Mouse (Mus musculus) liver, adult 2 months (tissue): ENCODE measurements around the gene Megf11. TPM values are rescaled to one million over a fixed set of nuclear protein-coding genes. Genes with fewer than 3 reads are reported as not detected.

Experiments used
- DNase-seq: peaks from one replicate; pipeline ENCODE4 v3.0.0-alpha.2; 2011; ENCODE audit warnings: low read depth, low spot score; ENCODE audit errors: extremely low read depth
- H3K27ac ChIP-seq: fragments of 200-500 bp; replicated peaks from 2 replicates; pipeline ENCODE4 v1.5.1; 2012; ENCODE audit warnings: low read depth, mild to moderate bottlenecking, control low read depth, inconsistent platforms, low read length; ENCODE audit not compliant: insufficient read depth
- H3K27me3 ChIP-seq: fragments of 200-500 bp; 2 replicates; pipeline ENCODE4 v1.6.1; 2012; ENCODE audit warnings: mild to moderate bottlenecking, moderate library complexity, low read length, inconsistent platforms; ENCODE audit not compliant: control insufficient read depth, insufficient read depth
- H3K36me3 ChIP-seq: fragments of 200-500 bp; 2 replicates; pipeline ENCODE4 v1.6.1; 2012; ENCODE audit warnings: low read length, inconsistent platforms; ENCODE audit not compliant: control insufficient read depth, insufficient read depth
- H3K4me1 ChIP-seq: fragments of 200-500 bp; 2 replicates; pipeline ENCODE4 v1.6.1; 2011; ENCODE audit warnings: low read length; ENCODE audit not compliant: control insufficient read depth, insufficient read depth
- H3K4me3 ChIP-seq: fragments of 200-500 bp; 2 replicates; pipeline ENCODE4 v1.5.1; 2011; ENCODE audit warnings: low read depth, mild to moderate bottlenecking, control low read depth, low read length, moderate library complexity; ENCODE audit not compliant: insufficient read depth
- H3K79me2 ChIP-seq: fragments of 200-500 bp; 2 replicates; pipeline ENCODE4 v1.6.1; 2012; ENCODE audit warnings: inconsistent platforms, mild to moderate bottlenecking, low read length, moderate library complexity; ENCODE audit not compliant: control insufficient read depth, insufficient read depth
- H3K9ac ChIP-seq: fragments of 200-500 bp; 2 replicates; pipeline ENCODE4 v1.6.1; 2012; ENCODE audit warnings: low read depth, mild to moderate bottlenecking, control low read depth, inconsistent platforms, low read length
- CTCF ChIP-seq: fragments of 200-500 bp; IDR thresholded peaks from 2 replicates; pipeline ENCODE4 v1.5.1; 2011; ENCODE audit warnings: low read depth, low read length, control low read depth
- POLR2A ChIP-seq: fragments of 200-500 bp; IDR thresholded peaks from 2 replicates; pipeline ENCODE4 v1.6.1; 2011; ENCODE audit warnings: low read length, control low read depth; ENCODE audit not compliant: insufficient read depth; ENCODE audit errors: extremely low read depth
- WGBS: fragments of 180-500 bp; shearing (Covaris S2); methylation state at CpG from one replicate; pipeline ENCODE4 v1.1.7; 2018; 5-methylcytosine and 5-hydroxymethylcytosine counted together
- polyA plus RNA-seq: library from polyadenylated mRNA; depleted of rRNA; stranded (reverse); fragments of >200 nt; gene quantifications from 2 replicates; pipeline ENCODE4 v1.2.3, GENCODE M21; 2012
- total RNA-seq: library from RNA; depleted of rRNA; stranded (reverse); fragments of >200 nt; gene quantifications from 2 replicates; pipeline ENCODE4 v1.2.3, GENCODE M21; 2014

The Megf11 gene
- total and polyA plus RNA-seq, 2 experiments = 0.09 to 0.13 TPM

DNA sequence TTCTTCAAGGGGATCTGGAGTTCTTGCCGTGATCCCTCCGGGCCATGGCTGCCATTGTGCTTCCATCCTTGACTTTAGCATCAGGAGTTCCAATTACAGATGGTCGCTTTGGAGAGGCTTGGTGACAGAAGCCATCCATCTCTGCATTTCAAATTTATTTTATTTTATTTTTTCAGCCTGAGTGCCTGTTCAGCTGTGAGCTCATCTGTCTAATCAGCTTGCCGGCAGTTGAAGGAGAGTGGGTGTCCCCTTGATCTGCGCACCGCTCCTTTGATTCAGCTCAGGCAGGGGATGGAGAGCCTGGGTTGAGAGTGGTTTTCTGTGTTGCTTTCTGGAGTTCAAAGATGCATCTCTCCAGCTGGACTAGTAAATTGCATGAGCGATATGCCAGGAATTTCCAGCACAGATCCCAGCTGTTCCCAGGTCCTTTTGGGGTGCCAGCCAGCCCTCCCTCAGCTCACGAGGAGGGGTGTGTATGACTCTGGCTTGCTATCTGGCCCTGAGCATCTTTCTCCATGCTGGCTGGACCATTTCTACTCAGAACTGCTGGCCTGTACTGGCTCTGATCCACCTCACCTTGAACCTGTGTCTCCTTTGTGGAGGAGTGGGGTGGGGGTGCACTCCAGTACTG, 36.7 kb downstream of the Megf11 start:
- 86% methylated on average over 8 of the region's 8 CpGs for WGBS
- DNase-seq = no peak
- no peaks in the 10 kb centered on the region for H3K79me2 ChIP-seq
- H3K4me1 ChIP-seq = no peaks in the 10 kb centered on the region
- H3K27me3 ChIP-seq = no peaks in the 10 kb centered on the region
- H3K4me3 ChIP-seq = no peak overlapping the region
- no peak overlapping the region for H3K9ac ChIP-seq
- H3K27ac ChIP-seq = no peak overlapping the region
- H3K36me3 ChIP-seq = no peaks in the 10 kb centered on the region
- TF ChIP-seq POLR2A (no peak), CTCF (no peak)

GRCm38 (mm10) chr9:64423912-64424311, 38.5 kb downstream of the Megf11 start:
- Histone ChIP-seq H3K36me3 (no peaks in the 10 kb centered on the region), H3K27ac (no peak overlapping the region), H3K4me3 (no peak overlapping the region), H3K27me3 (no peaks in the 10 kb centered on the region), H3K4me1 (no peaks in the 10 kb centered on the region), H3K79me2 (no peaks in the 10 kb centered on the region), H3K9ac (no peak overlapping the region)
- no peak for DNase-seq
- WGBS = 91% methylated on average over 1 of the region's 1 CpGs
- TF ChIP-seq POLR2A (no peak), CTCF (no peak)

- Histone ChIP-seq H3K27ac (no peak overlapping the region), H3K27me3 (no peaks in the 10 kb centered on the region), H3K79me2 (no peaks in the 10 kb centered on the region), H3K36me3 (no peaks in the 10 kb centered on the region), H3K4me3 (no peak overlapping the region), H3K9ac (no peak overlapping the region), H3K4me1 (peaks cover 2% of the 10 kb centered on the region)
- no peak for DNase-seq
- WGBS = 78% methylated on average over 2 of the region's 2 CpGs
- no peak for TF ChIP-seq POLR2A
- TF ChIP-seq CTCF = no peak
Measured at GRCm38 (mm10) chr9:64436121-64436520, 50.7 kb downstream of the Megf11 start.

DNA sequence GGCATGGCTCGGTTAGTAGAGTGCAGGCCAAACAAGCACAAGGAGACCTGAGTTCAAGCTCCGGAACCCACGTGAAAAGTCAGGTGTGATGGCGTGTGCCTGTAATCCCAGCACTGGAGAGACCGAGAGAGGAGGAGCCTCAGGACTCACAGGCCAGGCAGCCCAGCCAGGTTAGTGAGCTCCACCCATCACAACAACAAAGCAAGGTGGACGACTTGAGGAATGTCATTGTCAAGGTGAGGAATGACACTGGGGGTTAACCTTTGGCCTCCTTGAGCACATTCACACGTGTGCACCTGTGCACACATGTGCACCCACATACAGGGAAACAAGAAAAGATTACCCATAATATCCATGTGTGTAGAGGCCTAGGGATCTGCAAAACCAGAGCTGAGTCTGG, 54.7 kb downstream of the Megf11 start:
- H3K27ac ChIP-seq = no peak overlapping the region
- no peak for TF ChIP-seq CTCF
- no peak for TF ChIP-seq POLR2A
- H3K27me3 ChIP-seq = no peaks in the 10 kb centered on the region
- H3K4me3 ChIP-seq = no peak overlapping the region
- H3K36me3 ChIP-seq = no peaks in the 10 kb centered on the region
- no peaks in the 10 kb centered on the region for H3K79me2 ChIP-seq
- DNase-seq = no peak
- H3K4me1 ChIP-seq = peaks cover 2% of the 10 kb centered on the region
- WGBS = 87% methylated on average over 7 of the region's 7 CpGs
- no peak overlapping the region for H3K9ac ChIP-seq

- DNase-seq = no peak
- Histone ChIP-seq H3K79me2 (no peaks in the 10 kb centered on the region), H3K27me3 (no peaks in the 10 kb centered on the region), H3K4me1 (no peaks in the 10 kb centered on the region), H3K9ac (no peak overlapping the region), H3K36me3 (no peaks in the 10 kb centered on the region), H3K4me3 (no peak overlapping the region), H3K27ac (no peak overlapping the region)
- TF ChIP-seq CTCF (no peak), POLR2A (no peak)
- WGBS = 100% methylated on average over 1 of the region's 1 CpGs
Measured at GRCm38 (mm10) chr9:64445981-64446380, 60.6 kb downstream of the Megf11 start.

GRCm38 (mm10) chr9:64447070-64447469, 61.6 kb downstream of the Megf11 start:
- H3K9ac ChIP-seq = no peak overlapping the region
- H3K4me1 ChIP-seq = no peaks in the 10 kb centered on the region
- no peak overlapping the region for H3K27ac ChIP-seq

More at GRCm38 (mm10) chr9:64447070-64447469, 61.6 kb downstream of the Megf11 start:
- H3K79me2 ChIP-seq = no peaks in the 10 kb centered on the region
- no peak for TF ChIP-seq POLR2A
- no peak for TF ChIP-seq CTCF
- DNase-seq = no peak
- 42% methylated on average over 6 of the region's 6 CpGs for WGBS
- H3K36me3 ChIP-seq = no peaks in the 10 kb centered on the region
- no peak overlapping the region for H3K4me3 ChIP-seq
- H3K27me3 ChIP-seq = no peaks in the 10 kb centered on the region
